Mouse (Mus musculus) stomach, embryonic 16.5 days (tissue): ENCODE data around the gene Trappc12. TPM values are rescaled to one million over a fixed set of nuclear protein-coding genes. Genes with fewer than 3 reads are reported as not detected.

ENCODE experiments used
- ATAC-seq: fragments of 200-750 bp; cut with Nextera tagmentation; 2 replicates; pipeline ENCODE4 v1.8.0; 2017; ENCODE audit warnings: moderate number of reproducible peaks, moderate TSS enrichment; ENCODE audit not compliant: insufficient read depth, low FRiP score
- H3K27ac ChIP-seq: fragments of 300-500 bp; sonication (generic); 2 replicates; pipeline ENCODE4 v1.5.1; 2014; ENCODE audit warnings: low read length
- H3K27me3 ChIP-seq: fragments of 300-500 bp; sonication (generic); 2 replicates; pipeline ENCODE4 v1.6.1; 2014; ENCODE audit warnings: low read length, control low read depth, mixed read lengths; ENCODE audit not compliant: control insufficient read depth, insufficient read depth
- H3K36me3 ChIP-seq: fragments of 300-500 bp; sonication (generic); 2 replicates; pipeline ENCODE4 v1.6.1; 2014; ENCODE audit warnings: low read length; ENCODE audit not compliant: control insufficient read depth, insufficient read depth
- H3K4me1 ChIP-seq: fragments of 300-500 bp; sonication (generic); 2 replicates; pipeline ENCODE4 v1.6.1; 2014; ENCODE audit warnings: low read length, control low read depth, mixed read lengths; ENCODE audit not compliant: control insufficient read depth, insufficient read depth
- H3K4me2 ChIP-seq: fragments of 300-500 bp; sonication (generic); 2 replicates; pipeline ENCODE4 v1.6.1; 2014; ENCODE audit warnings: low read depth, low read length, mixed read lengths
- H3K4me3 ChIP-seq: fragments of 300-500 bp; sonication (generic); replicated peaks from 2 replicates; pipeline ENCODE4 v1.5.1; 2014; ENCODE audit warnings: mild to moderate bottlenecking, low read length
- H3K9ac ChIP-seq: fragments of 300-500 bp; sonication (generic); 2 replicates; pipeline ENCODE4 v1.6.1; 2014; ENCODE audit warnings: low read length
- H3K9me3 ChIP-seq: fragments of 300-500 bp; sonication (generic); replicated peaks from 2 replicates; pipeline ENCODE4 v1.6.1; 2016; ENCODE audit warnings: low read length, control low read depth; ENCODE audit not compliant: control insufficient read depth
- WGBS: fragments of 180-500 bp; shearing (Covaris S2); extraction: QIAGEN DNeasy Blood & Tissue Kit; methylation state at CpG from one replicate; pipeline ENCODE4 v1.1.7; 2014; 5-methylcytosine and 5-hydroxymethylcytosine counted together
- polyA plus RNA-seq: library from polyadenylated mRNA; unstranded; fragments of >200 nt; fragmentation: Nextera tagmentation; extraction: Ambion mirVana; gene quantifications from 2 replicates; pipeline ENCODE4 v1.2.1, GENCODE M21; 2015

Gene Trappc12
- polyA plus RNA-seq, 1 experiment from 2014 or later: 36.6 TPM

GRCm38 (mm10) chr12:28686199-28686879 is 63.9 kb downstream of the Trappc12 start:
- no peak overlapping the region for H3K27ac ChIP-seq
- H3K27me3 ChIP-seq: no peaks in the 10 kb centered on the region
- H3K9ac ChIP-seq: no peak overlapping the region
- H3K4me2 ChIP-seq: no peak overlapping the region
- H3K4me3 ChIP-seq: no peak overlapping the region
- WGBS: 56% methylated on average over 8 of the region's 8 CpGs
- no peak for ATAC-seq
- no peaks in the 10 kb centered on the region for H3K9me3 ChIP-seq
- 0 out of 2 replicates have a peak, but pooled peaks cover 9% of the 10 kb centered on the region for H3K36me3 ChIP-seq
- no peaks in the 10 kb centered on the region for H3K4me1 ChIP-seq

GRCm38 (mm10) chr12:28685771-28686170 is 64.5 kb downstream of the Trappc12 start:
- 0 out of 2 replicates have a peak, but pooled peaks cover 9% of the 10 kb centered on the region for H3K36me3 ChIP-seq
- H3K27me3 ChIP-seq: no peaks in the 10 kb centered on the region
- no peak overlapping the region for H3K4me3 ChIP-seq
- H3K4me2 ChIP-seq: no peak overlapping the region
- H3K4me1 ChIP-seq: no peaks in the 10 kb centered on the region
- H3K9me3 ChIP-seq: no peaks in the 10 kb centered on the region
- ATAC-seq: no peak
- no peak overlapping the region for H3K27ac ChIP-seq
- H3K9ac ChIP-seq: no peak overlapping the region
- 68% methylated on average over 3 of the region's 3 CpGs for WGBS

GRCm38 (mm10) chr12:28684674-28685073 is 65.6 kb downstream of the Trappc12 start:
- H3K27ac ChIP-seq: no peak overlapping the region
- no peak for ATAC-seq
- H3K27me3 ChIP-seq: no peaks in the 10 kb centered on the region
- no peaks in the 10 kb centered on the region for H3K4me1 ChIP-seq
- no peak overlapping the region for H3K4me2 ChIP-seq
- 76% methylated on average over 1 of the region's 1 CpGs for WGBS
- H3K36me3 ChIP-seq: 0 out of 2 replicates have a peak, but pooled peaks cover 9% of the 10 kb centered on the region
- no peak overlapping the region for H3K4me3 ChIP-seq
- no peaks in the 10 kb centered on the region for H3K9me3 ChIP-seq
- no peak overlapping the region for H3K9ac ChIP-seq

GRCm38 (mm10) chr12:28675925-28676209 is 74.4 kb downstream of the Trappc12 start:
- H3K9me3 ChIP-seq: no peaks in the 10 kb centered on the region
- no peak for ATAC-seq
- no peaks in the 10 kb centered on the region for H3K27me3 ChIP-seq
- H3K36me3 ChIP-seq: peaks cover 8% of the 10 kb centered on the region
- H3K27ac ChIP-seq: peak overlapping the region; percentile 92
- H3K4me2 ChIP-seq: peak overlapping the region; percentile 85
- peaks cover 13% of the 10 kb centered on the region for H3K4me1 ChIP-seq
- WGBS: 58% methylated on average over 5 of the region's 5 CpGs
- peak overlapping the region; percentile 83 for H3K9ac ChIP-seq
- peak overlapping the region; percentile 72 for H3K4me3 ChIP-seq

- peak; percentile 93 for ATAC-seq
- Histone ChIP-seq H3K9ac (peak within 1 kb of the TSS; percentile 83), H3K4me1 (peaks cover 13% of the 10 kb centered on the region), H3K4me2 (peak within 1 kb of the TSS; percentile 85), H3K27ac (peak within 1 kb of the TSS; percentile 92), H3K36me3 (peaks cover 8% of the 10 kb centered on the region), H3K27me3 (no peaks in the 10 kb centered on the region), H3K4me3 (peak within 1 kb of the TSS; percentile 72), H3K9me3 (no peaks in the 10 kb centered on the region)
- WGBS: 2% methylated on average over 53 of the region's 53 CpGs
Measured at GRCm38 (mm10) chr12:28675121-28675924, 74.9 kb downstream of the Trappc12 start, which contains the start of gene Adi1. Adi1 (plus strand) TSS chr12:28675231.

- no peaks in the 10 kb centered on the region for H3K27me3 ChIP-seq
- peak overlapping the region; percentile 92; the same call in 1 of the 2 replicates for H3K27ac ChIP-seq
- H3K4me3 ChIP-seq: peak overlapping the region; percentile 72; the same call in 1 of the 2 replicates
- 81% methylated on average over 10 of the region's 10 CpGs for WGBS
- H3K9me3 ChIP-seq: no peaks in the 10 kb centered on the region
- ATAC-seq: no peak
- H3K4me2 ChIP-seq: peak overlapping the region; percentile 85
- H3K4me1 ChIP-seq: peaks cover 13% of the 10 kb centered on the region
- peaks cover 8% of the 10 kb centered on the region for H3K36me3 ChIP-seq
- peak overlapping the region; percentile 83; the same call in 1 of the 2 replicates for H3K9ac ChIP-seq
Measured at GRCm38 (mm10) chr12:28674038-28674720, 76.1 kb downstream of the Trappc12 start.

GRCm38 (mm10) chr12:28667287-28667686 is 83.0 kb downstream of the Trappc12 start:
- H3K27ac ChIP-seq: no peak overlapping the region
- WGBS: 8% methylated on average over 8 of the region's 8 CpGs

GRCm38 (mm10) chr12:28666734-28667133 is 83.5 kb downstream of the Trappc12 start:
- Histone ChIP-seq H3K9me3 (no peaks in the 10 kb centered on the region), H3K9ac (peak overlapping the region; percentile 38; the same call in 1 of the 2 replicates), H3K27ac (no peak overlapping the region), H3K4me2 (no peak overlapping the region), H3K27me3 (no peaks in the 10 kb centered on the region), H3K4me3 (no peak overlapping the region), H3K36me3 (no peaks in the 10 kb centered on the region), H3K4me1 (peaks cover 11% of the 10 kb centered on the region)
- 39% methylated on average over 4 of the region's 4 CpGs for WGBS
- ATAC-seq: no peak

More at GRCm38 (mm10) chr12:28667287-28667686, 83.0 kb downstream of the Trappc12 start:
- H3K9me3 ChIP-seq: no peaks in the 10 kb centered on the region
- no peaks in the 10 kb centered on the region for H3K27me3 ChIP-seq
- 0 out of 2 replicates have a peak overlapping the region, but pooled peaks have one; percentile 9 for H3K4me2 ChIP-seq
- peak overlapping the region; percentile 38; the same call in 1 of the 2 replicates for H3K9ac ChIP-seq
- no peak overlapping the region for H3K4me3 ChIP-seq
- peaks cover 11% of the 10 kb centered on the region for H3K4me1 ChIP-seq
- H3K36me3 ChIP-seq: no peaks in the 10 kb centered on the region
- ATAC-seq: no peak
